Mouse (Mus musculus): Measurements from ENCODE around the gene Ambra1.

Ambra1 gene

DNA sequence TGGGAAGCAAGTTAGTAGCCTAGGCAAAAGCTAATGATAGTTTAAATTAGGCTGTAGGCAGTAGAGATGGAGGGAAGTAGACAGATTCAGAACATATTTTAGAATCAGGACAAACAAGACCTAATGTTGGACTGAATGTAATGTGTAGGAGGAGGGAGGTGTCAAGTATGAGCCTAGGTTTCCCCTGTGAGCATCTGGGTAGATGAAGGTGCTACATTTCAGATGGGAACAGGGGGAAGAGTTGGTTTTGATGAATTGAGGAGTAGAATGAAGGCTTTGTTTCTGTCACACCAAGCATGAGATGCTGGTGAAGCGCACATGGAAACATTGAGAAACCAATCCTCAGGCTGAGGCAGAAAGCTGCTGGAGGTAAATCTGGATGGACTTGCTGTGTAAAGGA lies 9.7 kb downstream of the Ambra1 start:
- DNase-seq (ENCODE audit: low read depth), result no peak

DNA sequence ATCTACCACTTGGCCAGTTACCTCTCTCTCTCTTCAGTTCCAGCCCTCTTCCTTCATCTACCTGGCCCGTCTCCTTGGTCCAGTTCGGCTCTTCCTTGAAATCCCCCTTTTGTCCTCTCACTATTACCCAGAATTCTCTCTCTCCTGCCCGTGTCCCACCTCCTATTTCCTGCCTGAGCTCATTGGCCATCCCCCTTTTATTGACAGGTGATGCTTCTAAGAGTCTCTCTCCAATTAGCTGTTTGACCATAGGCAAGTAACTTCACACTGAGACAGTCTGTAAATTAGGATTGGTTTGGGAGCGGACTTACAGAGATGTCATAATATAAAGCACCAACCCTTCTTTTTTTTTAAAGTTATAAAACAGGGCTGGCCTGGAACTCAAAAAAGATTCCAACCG lies 14.8 kb downstream of the Ambra1 start:
- no peak for DNase-seq (ENCODE audit: low read depth)

- no peak for DNase-seq (ENCODE audit: low read depth)
Measured at GRCm38 (mm10) chr2:91749811-91750261, 19.9 kb downstream of the Ambra1 start.

- no peak for DNase-seq (ENCODE audit: low read depth)
Measured at GRCm38 (mm10) chr2:91771921-91772705, 42.2 kb downstream of the Ambra1 start.

GRCm38 (mm10) chr2:91773309-91773708 lies 43.4 kb downstream of the Ambra1 start:
- no peak for DNase-seq (ENCODE audit: low read depth)

- peak; percentile 44 for DNase-seq (ENCODE audit: low read depth)
Measured at GRCm38 (mm10) chr2:91779166-91779565, 49.2 kb downstream of the Ambra1 start.

GRCm38 (mm10) chr2:91791621-91792020 lies 61.7 kb downstream of the Ambra1 start:
- DNase-seq (ENCODE audit: low read depth), result no peak

- DNase-seq (ENCODE audit: low read depth), result no peak
Measured at GRCm38 (mm10) chr2:91792346-91792745, 62.4 kb downstream of the Ambra1 start.

DNA sequence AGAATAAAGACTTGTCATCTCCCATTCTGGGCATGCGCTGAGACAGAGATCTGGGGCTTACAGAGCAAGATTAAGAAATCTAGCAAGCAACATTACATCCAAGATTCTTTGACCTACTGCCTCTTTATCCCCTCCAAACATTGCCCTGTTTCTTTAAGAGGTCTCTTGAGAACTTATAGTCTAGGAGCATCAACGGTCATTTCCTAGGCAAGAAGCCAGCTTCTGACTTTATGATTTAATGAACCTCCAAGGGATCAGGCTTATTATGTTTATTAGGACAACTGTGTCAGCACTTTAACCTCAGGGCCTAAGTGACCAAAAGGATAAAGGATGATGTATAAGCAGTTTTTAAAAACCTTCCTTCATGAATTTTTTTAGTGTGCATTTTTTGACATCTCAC lies 64.5 kb downstream of the Ambra1 start:
- no peak for DNase-seq (ENCODE audit: low read depth)

DNA sequence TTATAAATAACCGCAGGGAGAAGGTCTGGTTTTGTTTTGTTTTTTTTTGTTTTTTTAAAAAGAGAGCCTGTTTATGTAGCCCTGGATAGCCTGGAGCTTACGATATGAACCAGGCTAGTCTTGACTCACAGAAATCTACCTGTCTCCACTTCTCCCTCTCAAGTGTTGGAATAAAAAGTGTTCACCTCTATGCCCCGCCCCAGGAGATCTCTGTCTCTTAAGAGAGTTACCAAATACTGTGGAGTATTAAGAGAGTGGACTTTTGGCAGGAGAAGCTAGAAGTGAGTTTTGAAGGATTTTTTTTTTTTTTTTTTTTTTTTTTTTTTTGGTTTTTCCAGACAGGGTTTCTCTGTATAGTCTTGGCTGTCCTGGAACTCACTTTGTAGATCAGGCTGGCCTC lies 65.2 kb downstream of the Ambra1 start:
- no peak for DNase-seq (ENCODE audit: low read depth)

- no peak for DNase-seq (ENCODE audit: low read depth)
Measured at GRCm38 (mm10) chr2:91811433-91811832, 81.5 kb downstream of the Ambra1 start.

DNA sequence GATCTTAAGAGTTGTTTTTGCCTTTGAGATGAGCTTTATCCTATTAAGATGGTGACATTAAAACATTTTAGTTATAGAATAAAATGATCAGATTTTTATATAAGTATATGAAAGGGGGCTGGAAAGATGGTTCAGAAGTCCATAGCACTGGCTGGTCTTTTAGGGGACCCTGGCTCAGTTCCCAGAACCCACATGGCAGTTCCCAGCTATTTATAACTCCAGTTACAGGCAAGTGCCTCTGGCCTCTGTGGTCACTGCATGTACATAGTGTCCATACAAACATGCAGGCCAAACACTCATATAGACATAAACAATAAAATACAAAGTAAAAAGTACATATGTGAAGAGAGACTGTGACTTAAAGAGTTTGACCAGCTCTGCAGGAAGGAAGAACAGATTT lies 86.8 kb downstream of the Ambra1 start:
- DNase-seq (ENCODE audit: low read depth), result no peak

DNA sequence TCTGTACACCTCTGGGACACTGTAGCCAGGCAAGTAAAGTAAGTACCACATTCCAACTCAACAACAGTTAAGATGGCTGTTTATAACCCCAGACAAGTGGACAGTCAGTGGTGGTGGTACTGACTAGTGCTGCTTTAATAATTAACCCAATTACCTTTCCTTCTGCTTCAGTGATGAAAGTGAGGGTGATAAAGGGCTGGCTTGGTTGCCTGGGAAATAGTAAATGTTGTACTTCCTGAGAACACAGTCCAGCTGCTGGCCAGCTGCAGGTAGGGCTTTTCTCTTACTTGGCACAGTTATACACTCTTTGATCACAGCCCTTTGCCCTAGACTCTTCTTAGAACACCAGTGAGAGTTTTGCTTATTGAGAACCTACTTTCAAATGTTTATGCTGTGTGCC lies 102.3 kb downstream of the Ambra1 start:
- DNase-seq (ENCODE audit: low read depth), result no peak

DNA sequence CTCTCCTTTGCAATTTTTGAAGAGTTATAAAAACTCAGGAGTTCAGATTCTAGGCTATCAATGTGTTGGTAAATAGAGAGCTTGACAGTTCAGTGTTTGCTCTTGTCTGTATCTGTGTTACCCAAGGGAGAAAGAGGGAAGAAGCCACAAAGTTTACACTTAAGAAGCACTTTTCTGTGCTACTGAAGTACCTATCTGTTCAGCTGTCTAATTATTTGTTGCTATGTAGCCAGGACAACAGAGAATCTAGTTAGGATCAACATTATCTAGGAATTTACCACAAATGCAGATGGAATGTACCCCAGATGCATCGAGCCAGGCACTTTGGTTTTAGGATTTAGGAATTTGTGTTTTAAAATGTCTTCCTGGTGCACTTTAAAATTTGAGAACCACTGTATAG lies 104.3 kb downstream of the Ambra1 start:
- DNase-seq (ENCODE audit: low read depth), result no peak

DNA sequence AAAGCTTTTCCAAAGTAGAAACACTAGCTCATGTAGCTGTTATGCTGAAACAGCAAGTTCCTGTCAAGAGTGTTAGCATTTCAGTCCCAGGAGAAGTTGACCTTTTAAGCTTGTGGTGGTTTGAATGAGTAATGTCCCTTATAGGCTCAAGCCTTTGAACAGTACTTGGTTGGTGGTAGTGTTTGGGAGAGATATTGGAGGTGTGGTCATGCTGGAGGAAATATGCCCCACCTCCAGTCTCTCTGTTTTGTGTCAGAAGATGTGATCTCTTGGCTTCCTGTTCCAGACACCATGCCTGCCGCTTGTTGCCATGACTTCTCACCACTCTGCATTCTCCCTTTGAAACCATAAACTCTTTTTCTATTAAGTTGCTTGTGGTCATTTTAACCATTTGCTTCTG lies 105.1 kb downstream of the Ambra1 start:
- peak; percentile 61 for DNase-seq (ENCODE audit: low read depth)

DNA sequence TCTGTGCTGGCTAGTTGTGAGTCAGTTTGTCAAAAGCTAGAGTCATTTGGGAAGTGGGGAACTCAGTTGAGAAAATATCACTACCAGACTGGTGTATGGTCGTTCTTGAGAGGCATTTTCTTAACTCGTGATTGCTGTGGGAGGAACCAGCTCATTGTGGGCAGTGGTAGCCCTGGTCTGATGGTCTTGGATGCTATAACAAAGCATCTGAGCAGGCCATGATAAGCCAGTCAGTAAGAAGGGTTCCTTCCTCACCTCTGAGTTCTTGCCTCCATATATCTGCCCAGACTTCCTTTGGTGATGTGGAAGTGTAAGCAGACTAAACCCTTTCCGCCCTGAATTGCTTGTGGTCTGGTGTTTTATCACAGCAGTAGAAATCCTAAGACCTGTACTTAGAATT lies 105.7 kb downstream of the Ambra1 start:
- no peak for DNase-seq (ENCODE audit: low read depth)

GRCm38 (mm10) chr2:91844085-91844484 lies 114.2 kb downstream of the Ambra1 start:
- no peak for DNase-seq (ENCODE audit: low read depth)

- DNase-seq (ENCODE audit: low read depth), result no peak
Measured at GRCm38 (mm10) chr2:91852446-91853191, 122.7 kb downstream of the Ambra1 start.

GRCm38 (mm10) chr2:91854575-91854974 lies 124.6 kb downstream of the Ambra1 start:
- no peak for DNase-seq (ENCODE audit: low read depth)

DNA sequence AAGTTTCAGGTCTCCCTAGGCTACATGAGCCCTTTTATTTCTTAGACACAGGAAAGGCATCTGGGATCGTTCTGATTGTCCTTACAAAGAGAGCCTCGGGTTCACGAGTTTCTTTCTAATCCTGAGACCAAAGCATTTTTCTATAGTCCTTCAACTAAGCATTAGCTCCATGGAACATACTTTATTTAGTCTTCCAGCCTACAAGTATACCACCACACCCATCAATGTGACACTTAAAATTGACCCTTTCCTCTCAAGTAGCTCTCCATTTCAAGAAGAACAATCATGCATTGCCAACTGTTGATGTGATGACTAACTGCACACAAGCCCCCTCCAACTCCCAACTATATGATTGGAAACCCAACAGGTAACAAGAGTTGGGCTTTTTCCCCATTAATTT lies 127.0 kb downstream of the Ambra1 start:
- no peak for DNase-seq (ENCODE audit: low read depth)

GRCm38 (mm10) chr2:91859423-91859822 lies 129.5 kb downstream of the Ambra1 start:
- DNase-seq (ENCODE audit: low read depth), result no peak

DNA sequence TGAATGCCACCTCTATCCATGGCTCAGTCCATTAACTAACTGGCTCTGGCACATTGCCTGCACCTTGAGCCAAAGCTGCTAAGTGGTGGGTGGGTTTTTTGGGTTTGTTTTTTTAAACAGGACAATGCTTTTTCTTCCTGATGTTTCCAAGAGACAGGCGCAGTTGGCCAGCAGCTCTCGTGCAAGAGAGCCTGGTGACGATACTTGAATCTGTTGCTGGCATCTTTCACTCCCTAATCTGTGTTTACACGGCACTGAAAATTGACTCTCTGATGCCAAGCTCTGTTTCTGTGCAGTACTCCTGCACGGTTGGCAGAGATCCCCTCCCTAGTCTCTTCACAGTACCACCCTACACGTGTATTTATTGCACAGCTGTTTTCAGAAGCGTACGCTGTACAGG lies 140.8 kb downstream of the Ambra1 start:
- no peak for DNase-seq (ENCODE audit: low read depth)

- no peak for DNase-seq (ENCODE audit: low read depth)
Measured at GRCm38 (mm10) chr2:91871225-91871624, 141.3 kb downstream of the Ambra1 start.

- no peak for DNase-seq (ENCODE audit: low read depth)
Measured at GRCm38 (mm10) chr2:91872658-91873057, 142.7 kb downstream of the Ambra1 start.
